Mouse (Mus musculus): ENCODE results near the gene S100z. TPM values are rescaled to one million over a fixed set of nuclear protein-coding genes. Genes with fewer than 3 reads are reported as not detected.

Gene S100z
- total and polyA plus RNA-seq, 3 experiments, result not detected

- H3K79me2 ChIP-seq (ENCODE audit: control insufficient read depth, insufficient read depth, low read length, poor library complexity), result no peaks in the 10 kb centered on the region
- no peak overlapping the region for H3K27ac ChIP-seq (ENCODE audit: control insufficient read depth, low read depth, low read length)
- no peaks in the 10 kb centered on the region for H3K36me3 ChIP-seq (ENCODE audit: control insufficient read depth in 1 of 2, insufficient read depth in 2 of 2, low read length in 2 of 2)
- no peak overlapping the region for H3K4me3 ChIP-seq (ENCODE audit: control insufficient read depth in 1 of 2, insufficient read depth in 1 of 2, low read depth in 2 of 2, low read length in 2 of 2)
- DNase-seq (ENCODE audit: low read depth, low spot score), result no peak
- H3K27me3 ChIP-seq (ENCODE audit: control insufficient read depth in 1 of 2, insufficient read depth in 2 of 2, low read length in 2 of 2), result peaks cover 0 to 2% of the 10 kb centered on the region in 2 experiments; a peak in 2 of 4 replicates
- TF ChIP-seq NRF1 (IDR thresholded peaks at IDR 0.05; ENCODE audit: insufficient read depth, low read depth, low read length, poor library complexity, severe bottlenecking) (no peak), MAX (IDR thresholded peaks at IDR 0.05; ENCODE audit: low read length) (no peak)
- no peak overlapping the region for H3K9ac ChIP-seq (ENCODE audit: control insufficient read depth, low read depth, low read length, poor library complexity, severe bottlenecking)
- no peaks in the 10 kb centered on the region for H3K9me3 ChIP-seq (replicated peaks; ENCODE audit: insufficient read depth, low read length)
- no peaks in the 10 kb centered on the region; a peak in 1 of 4 replicates for H3K4me1 ChIP-seq (ENCODE audit: control insufficient read depth in 1 of 2, insufficient read depth in 2 of 2, low read length in 2 of 2)
Observed at GRCm38 (mm10) chr13:95524424-95524673, 45.8 kb upstream of the S100z start.

GRCm38 (mm10) chr13:95523659-95524423 lies 45.3 kb upstream of the S100z start:
- Histone ChIP-seq H3K79me2 (ENCODE audit: control insufficient read depth, insufficient read depth, low read length, poor library complexity) (no peaks in the 10 kb centered on the region), H3K27me3 (ENCODE audit: control insufficient read depth in 1 of 2, insufficient read depth in 2 of 2, low read length in 2 of 2) (peaks cover 0 to 2% of the 10 kb centered on the region in 2 experiments; a peak in 2 of 4 replicates), H3K9ac (ENCODE audit: control insufficient read depth, low read depth, low read length, poor library complexity, severe bottlenecking) (no peak overlapping the region), H3K4me1 (ENCODE audit: control insufficient read depth in 1 of 2, insufficient read depth in 2 of 2, low read length in 2 of 2) (no peaks in the 10 kb centered on the region; a peak in 1 of 4 replicates), H3K36me3 (ENCODE audit: control insufficient read depth in 1 of 2, insufficient read depth in 2 of 2, low read length in 2 of 2) (no peaks in the 10 kb centered on the region), H3K27ac (ENCODE audit: control insufficient read depth, low read depth, low read length) (no peak overlapping the region), H3K9me3 (replicated peaks; ENCODE audit: insufficient read depth, low read length) (no peaks in the 10 kb centered on the region), H3K4me3 (ENCODE audit: control insufficient read depth in 1 of 2, insufficient read depth in 1 of 2, low read depth in 2 of 2, low read length in 2 of 2) (no peak overlapping the region)
- no peak for DNase-seq (ENCODE audit: low read depth, low spot score)
- TF ChIP-seq ZC3H11A (IDR thresholded peaks at IDR 0.05; ENCODE audit: low read depth, low read length), result no peak
- no peak for TF ChIP-seq MEF2A (IDR thresholded peaks at IDR 0.05; ENCODE audit: extremely low read depth, insufficient replicate concordance, low read depth, low read length, poor library complexity, severe bottlenecking)
- TF ChIP-seq ZMIZ1 (IDR thresholded peaks at IDR 0.05; ENCODE audit: low read depth, low read length), result no peak
- no peak for TF ChIP-seq TAL1 (IDR thresholded peaks at IDR 0.05; ENCODE audit: low read length)
- no peak for TF ChIP-seq ELF1 (IDR thresholded peaks at IDR 0.05; ENCODE audit: low read depth, low read length)
- TF ChIP-seq SIN3A (IDR thresholded peaks at IDR 0.05; ENCODE audit: low read length), result no peak
- no peak for TF ChIP-seq POLR2AphosphoS5 (IDR thresholded peaks at IDR 0.05; ENCODE audit: borderline replicate concordance, low read depth, low read length)
- no peak for TF ChIP-seq ETS1 (IDR thresholded peaks at IDR 0.05; ENCODE audit: low read depth, low read length)
- no peak for TF ChIP-seq MYB (IDR thresholded peaks at IDR 0.05; ENCODE audit: low read depth, low read length)
- TF ChIP-seq CTCF (IDR thresholded peaks at IDR 0.05 in 2 of 3, conservative IDR thresholded peaks at IDR 0.05 in 1 of 3; ENCODE audit: control insufficient read depth in 1 of 3, insufficient read depth in 1 of 3, low read depth in 2 of 3, low read length in 3 of 3, poor library complexity in 1 of 3, severe bottlenecking in 1 of 3), result no peak
- TF ChIP-seq USF2 (IDR thresholded peaks at IDR 0.05; ENCODE audit: borderline replicate concordance in 1 of 2, insufficient read depth in 1 of 2, low read depth in 1 of 2, low read length in 2 of 2), result no peak
- no peak for TF ChIP-seq TCF12 (IDR thresholded peaks at IDR 0.05; ENCODE audit: low read depth, low read length)
- TF ChIP-seq BHLHE40 (IDR thresholded peaks at IDR 0.05; ENCODE audit: borderline replicate concordance, low read depth, low read length), result no peak
- no peak for TF ChIP-seq RAD21 (IDR thresholded peaks at IDR 0.05; ENCODE audit: low read depth, low read length)
- TF ChIP-seq NRF1 (IDR thresholded peaks at IDR 0.05; ENCODE audit: insufficient read depth, low read depth, low read length, poor library complexity, severe bottlenecking), result no peak
- TF ChIP-seq CHD1 (IDR thresholded peaks at IDR 0.05; ENCODE audit: low read depth, low read length), result no peak
- no peak for TF ChIP-seq MYC (IDR thresholded peaks at IDR 0.05; ENCODE audit: low read depth, low read length)
- TF ChIP-seq JUND (IDR thresholded peaks at IDR 0.05; ENCODE audit: low read depth, low read length), result no peak

All from MEL (cell line).